Mouse (Mus musculus) cerebellum, adult 18-20 months (tissue): ENCODE data around the gene Nprl3.
"Not testable (repeated sequence)": the region's sequence is repeated elsewhere in the genome, so short reads cannot be mapped to it uniquely, and the experiment has no call there.

Experiments used
- DNase-seq, 2 experiments: peaks; one replicate each; pipeline ENCODE4 v3.0.0; 2021

The Nprl3 gene

GRCm38 (mm10) chr11:32267188-32267884 is at the start of gene Nprl3:
Gene Nprl3, minus strand, starts transcription at chr11:32267707.
- peak; percentile 95 to 98 for DNase-seq

- DNase-seq, result no peak
Measured at GRCm38 (mm10) chr11:32316009-32316408, 48.5 kb upstream of the Nprl3 start.

DNA sequence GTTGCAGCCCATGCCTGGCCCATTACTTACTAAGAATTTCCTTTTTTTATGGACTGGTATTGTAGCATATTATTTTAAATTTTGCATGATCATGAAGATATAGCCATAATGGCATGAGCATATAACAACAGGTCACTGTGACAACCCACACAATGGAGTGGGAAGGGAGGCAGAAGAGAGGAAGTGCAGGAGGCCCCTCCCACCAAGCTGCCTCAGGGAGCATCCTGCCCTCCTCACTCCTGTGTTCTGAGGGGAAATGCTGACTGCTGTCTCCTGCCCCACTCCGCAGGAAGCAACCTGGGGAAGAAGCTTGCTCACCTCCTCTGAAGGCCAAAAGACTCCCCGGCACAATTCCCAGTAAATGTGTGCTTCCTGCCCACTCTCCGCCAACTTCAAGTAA is 42.4 kb upstream of the Nprl3 start:
- DNase-seq, result no peak

DNA sequence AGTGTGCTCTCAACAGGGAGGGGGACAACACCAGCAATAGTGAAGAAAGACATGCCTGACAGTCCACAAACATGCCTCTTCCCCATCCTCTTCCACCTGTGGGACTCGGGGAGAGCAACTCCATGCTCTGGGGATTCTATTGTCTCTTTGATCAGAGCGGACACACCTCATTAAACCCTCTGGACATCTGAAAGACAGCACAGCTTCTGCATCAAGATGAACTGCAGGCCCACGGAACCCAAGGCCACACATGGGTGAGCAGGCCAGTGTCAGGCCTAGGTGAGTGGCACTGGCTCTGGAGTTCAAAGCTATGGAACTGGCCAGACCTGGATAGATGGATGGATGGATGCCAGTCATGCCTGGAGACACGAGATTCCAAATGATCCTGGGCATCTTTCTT is 41.9 kb upstream of the Nprl3 start:
- DNase-seq, result no peak

- no peak for DNase-seq
Measured at GRCm38 (mm10) chr11:32307006-32307405, 39.5 kb upstream of the Nprl3 start.

DNA sequence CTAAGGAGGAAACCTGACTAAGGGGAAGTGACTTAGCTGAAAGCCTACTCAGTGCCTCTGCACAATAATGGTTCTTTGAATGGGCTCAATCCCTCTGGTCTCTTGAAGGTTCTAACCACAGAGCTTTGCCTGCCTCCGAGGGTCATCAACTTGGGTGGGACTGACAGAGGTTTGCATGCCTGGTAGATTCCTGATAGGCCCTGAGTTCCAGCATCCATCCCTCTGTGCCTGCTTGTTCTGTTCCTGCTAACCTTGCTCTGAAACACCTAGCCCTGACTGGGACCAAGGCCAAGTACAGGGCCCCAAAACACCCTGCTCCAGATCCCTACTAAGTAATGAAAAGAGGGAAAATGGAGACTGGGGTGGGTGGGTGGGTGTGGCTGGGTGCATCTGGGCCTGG is 35.9 kb upstream of the Nprl3 start:
- DNase-seq, result no peak

DNA sequence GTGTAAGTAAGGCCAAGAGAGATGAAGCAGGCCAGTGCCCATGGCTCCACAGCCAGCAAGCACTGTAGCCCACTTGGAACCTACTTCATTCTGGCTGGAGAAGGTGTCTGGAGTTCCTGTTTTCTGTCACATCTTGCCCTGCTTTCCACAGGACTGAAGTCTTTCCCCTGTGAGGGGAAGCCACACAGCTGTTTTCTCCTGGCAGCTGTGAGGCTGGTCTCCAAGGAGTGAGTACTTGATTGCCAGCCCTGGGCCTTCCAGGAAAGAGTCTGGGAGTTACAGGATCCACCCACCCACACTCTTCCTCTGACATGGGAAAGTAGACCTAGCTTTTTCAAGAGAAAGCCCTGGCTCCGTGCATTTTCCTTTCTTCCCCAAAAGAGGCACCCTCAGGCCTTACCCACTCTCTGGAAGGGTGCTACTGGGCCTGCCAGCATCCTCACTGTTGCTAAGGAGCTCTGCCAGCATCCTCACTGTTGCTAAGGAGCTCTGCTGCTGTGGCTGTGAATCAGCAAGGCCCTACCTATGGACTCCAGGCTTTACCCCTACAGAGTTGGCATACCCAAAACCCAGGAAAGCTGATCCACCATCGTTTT is 35.4 kb upstream of the Nprl3 start:
- DNase-seq, result no peak

GRCm38 (mm10) chr11:32301506-32301905 is 34.0 kb upstream of the Nprl3 start:
- no peak for DNase-seq

DNA sequence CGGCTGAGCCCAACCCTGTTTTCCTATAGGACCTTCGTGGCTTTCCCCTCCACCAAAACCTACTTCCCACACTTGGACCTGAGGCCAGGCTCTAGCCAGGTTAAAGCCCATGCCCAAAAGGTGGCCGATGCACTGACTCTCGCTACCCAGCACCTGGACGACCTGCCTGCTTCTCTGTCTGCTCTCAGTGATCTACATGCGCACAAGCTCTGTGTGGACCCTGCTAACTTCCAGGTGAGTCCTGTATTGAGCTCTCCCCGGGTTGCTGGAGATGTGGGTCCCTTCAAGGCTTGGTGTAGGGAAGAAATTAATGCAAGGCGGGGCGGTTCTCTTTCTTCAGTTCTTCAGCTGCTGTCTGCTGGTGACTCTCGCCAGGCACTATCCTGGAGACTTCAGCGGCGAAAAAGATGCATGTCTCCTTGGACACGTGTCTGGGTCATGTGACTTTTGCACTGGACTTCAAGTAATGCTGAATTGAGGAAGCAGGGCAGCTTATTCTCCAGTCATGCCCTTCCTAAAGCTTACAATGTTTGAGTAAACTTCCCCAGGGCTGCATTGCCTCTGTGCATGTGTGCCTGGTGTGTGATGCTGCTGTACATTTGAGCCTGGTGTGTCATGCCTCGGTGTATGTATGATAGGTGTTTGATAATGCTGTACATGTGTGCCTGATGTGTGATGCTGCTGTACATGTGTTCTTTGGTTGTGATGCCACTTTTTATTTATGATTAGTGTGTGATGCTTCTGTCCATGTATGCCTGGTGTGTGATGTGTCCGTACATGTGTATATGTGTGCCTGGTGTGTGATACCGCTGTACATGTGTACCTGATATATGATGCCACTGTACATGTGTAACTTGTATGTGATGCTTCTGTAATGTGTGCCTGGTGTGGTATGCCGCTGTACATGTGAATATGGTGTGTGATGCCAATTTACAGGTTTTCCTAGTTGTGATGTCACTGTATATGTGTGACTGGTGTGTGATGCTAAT is 33.1 kb upstream of the Nprl3 start:
- DNase-seq, result no peak

DNA sequence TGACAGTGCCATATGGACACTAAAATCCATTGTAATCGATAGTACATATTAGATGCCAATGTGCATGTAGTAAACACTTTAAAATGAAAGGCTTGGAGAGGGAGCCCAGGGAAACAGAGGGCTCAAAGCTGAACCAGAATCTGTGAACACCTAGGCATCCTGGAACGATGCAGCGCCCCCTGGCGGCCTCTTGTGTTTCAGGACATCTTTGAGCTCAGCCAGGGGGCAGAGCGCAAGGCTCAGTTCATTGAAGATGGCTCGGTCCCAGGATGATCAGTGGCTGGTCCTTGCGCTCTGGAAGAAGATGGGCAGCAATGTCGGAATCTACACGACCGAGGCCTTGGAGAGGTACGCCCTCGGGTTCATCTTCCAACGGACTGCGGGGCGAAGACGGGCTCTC is 32.4 kb upstream of the Nprl3 start, which contains the start of gene Hbq1a:
Hbq1a (plus strand) TSS at position 205 of the 400 bp plus-strand sequence.
- DNase-seq, result peak; percentile 65 to 76

- DNase-seq, result no peak
Measured at GRCm38 (mm10) chr11:32298532-32298918, 31.0 kb upstream of the Nprl3 start.

GRCm38 (mm10) chr11:32297866-32298531 is 30.5 kb upstream of the Nprl3 start:
- DNase-seq, result no peak

DNA sequence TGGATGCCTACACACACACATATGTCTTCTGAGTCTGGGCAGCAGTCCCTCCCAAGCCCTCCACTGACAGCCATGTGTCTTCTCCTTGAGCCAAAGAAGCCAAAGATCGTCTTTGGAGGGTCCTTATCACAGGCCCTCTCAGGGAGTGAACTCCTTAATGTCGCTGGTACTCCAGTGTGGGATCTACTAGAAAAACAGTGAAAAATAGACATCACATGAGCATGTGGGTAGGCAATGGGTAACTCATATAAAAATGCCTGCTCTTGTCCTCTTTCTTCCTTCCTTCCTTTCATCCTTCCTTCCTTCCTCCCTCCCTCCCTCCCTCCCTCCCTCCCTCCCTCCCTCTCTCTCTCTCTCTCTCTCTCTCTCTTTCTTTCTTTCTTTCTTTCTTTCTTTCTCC is 29.9 kb upstream of the Nprl3 start:
- not testable (repeated sequence) for DNase-seq

GRCm38 (mm10) chr11:32296203-32296602 is 28.7 kb upstream of the Nprl3 start, which contains the start of gene Hba-a2:
Gene Hba-a2, plus strand, starts transcription at chr11:32296489.
- DNase-seq, result not testable (repeated sequence)

DNA sequence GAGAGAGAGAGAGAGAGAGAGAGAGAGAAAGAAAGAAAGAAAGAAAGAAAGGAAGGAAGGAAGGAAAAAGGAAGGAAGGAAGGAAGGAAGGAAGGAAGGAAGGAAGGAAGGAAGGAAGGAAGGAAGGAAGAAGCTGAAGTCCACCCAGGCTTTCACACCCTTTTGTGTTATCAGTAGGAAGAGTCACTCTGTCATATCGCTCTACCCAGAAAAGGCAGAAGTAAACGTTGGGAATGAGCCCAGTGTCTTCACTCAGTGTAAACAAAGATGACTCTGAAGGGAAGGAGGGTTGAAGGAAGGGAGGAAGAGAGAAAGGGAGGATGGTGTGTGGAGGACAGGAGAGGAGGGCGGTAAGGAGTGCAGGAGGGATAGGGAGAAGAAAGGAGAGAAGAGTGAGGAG is 26.0 kb upstream of the Nprl3 start:
- DNase-seq, result not testable (repeated sequence)

GRCm38 (mm10) chr11:32292819-32293218 is 25.3 kb upstream of the Nprl3 start:
- DNase-seq, result not testable (repeated sequence)

GRCm38 (mm10) chr11:32287493-32287825 is 20.0 kb upstream of the Nprl3 start:
- DNase-seq, result no peak

DNA sequence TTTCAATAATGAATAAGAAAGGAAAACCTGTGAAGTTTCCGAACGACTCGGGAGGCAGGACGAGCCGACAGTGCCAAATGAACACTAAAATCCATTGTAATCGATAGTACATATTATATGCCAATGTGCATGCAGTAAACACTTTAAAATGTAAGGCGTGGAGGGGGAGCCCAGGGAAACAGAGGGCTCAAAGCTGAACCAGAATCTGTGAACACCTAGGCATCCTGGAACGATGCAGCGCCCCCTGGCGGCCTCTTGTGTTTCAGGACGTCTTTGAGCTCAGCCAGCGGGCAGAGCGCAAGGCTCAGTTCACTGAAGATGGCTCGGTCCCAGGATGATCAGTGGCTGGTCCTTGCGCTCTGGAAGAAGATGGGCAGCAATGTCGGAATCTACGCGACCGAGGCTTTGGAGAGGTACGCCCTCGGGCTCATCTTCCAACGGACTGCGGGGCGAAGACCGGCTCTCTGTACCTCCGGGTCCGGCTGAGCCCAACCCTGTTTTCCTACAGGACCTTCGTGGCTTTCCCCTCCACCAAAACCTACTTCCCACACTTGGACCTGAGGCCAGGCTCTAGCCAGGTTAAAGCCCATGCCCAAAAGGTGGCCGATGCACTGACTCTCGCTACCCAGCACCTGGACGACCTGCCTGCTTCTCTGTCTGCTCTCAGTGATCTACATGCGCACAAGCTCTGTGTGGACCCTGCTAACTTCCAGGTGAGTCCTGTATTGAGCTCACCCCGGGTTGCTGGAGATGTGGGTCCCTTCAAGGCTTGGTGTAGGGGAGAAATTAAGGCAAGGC is 19.4 kb upstream of the Nprl3 start, which contains the start of gene Hbq1b:
Hbq1b (plus strand) TSS at position 271 of the 798 bp plus-strand sequence.
- peak; percentile 80 to 84 for DNase-seq

DNA sequence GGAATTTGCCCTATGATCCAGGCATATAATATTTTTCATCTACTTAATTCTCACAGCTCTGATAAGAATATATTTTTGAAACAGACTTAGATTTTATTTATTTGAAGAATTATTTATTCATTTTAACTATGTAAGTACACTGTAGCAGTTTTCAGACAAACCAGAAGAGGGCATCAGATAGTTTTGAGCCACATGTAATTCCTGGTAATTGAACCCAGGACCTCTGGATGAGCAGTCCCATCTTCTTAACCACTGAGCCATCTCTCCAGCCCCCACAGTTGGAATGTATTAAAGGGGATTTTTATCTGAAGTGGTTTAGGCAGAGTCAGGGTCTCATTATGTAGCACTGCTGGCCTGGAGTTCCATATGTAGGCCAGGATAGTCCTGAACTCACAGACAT is 18.4 kb upstream of the Nprl3 start:
- not testable (repeated sequence) for DNase-seq

DNA sequence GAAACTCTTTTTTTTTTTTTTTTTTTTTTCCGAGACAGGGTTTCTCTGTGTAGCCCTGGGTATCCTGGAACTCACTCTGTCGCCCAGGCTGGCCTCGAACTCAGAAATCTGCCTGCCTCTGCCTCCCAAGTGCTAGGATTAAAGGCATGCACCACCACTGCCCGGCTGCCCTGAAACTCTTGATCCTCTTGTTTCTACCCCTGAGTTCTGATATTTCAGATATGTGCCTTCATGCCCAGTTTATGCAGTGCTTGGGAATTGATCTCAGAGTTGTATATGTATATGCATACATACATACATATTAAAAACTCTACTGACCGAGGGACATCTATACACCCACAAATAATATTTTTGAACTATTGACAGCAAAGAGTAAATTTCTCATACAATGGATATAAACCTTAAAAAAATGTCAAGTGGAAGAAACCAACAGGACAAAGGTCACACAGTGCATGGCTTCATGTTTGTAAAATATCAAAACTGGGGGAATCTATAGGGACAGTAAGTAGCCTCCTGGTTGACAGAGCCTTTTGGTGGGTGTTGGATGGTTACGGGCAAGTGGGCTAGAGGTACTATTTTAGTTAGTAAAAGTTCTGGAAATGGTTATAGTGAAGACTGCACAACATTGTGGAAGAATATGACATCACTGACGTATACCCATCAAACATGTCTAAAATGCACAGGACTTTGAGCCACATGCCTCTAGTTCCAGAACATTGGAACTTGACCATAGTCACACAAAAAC is 17.7 kb upstream of the Nprl3 start:
- DNase-seq, result no peak

- DNase-seq, result not testable (repeated sequence)
Measured at GRCm38 (mm10) chr11:32284582-32284981, 17.1 kb upstream of the Nprl3 start.
